8 mouse cellular contexts compared by ENCODE assay signal in genomic region chr9:63958337-63959030, GRCm38 (mm10).
A peak's percentile ranks its signal among the peaks of the same experiment; 100 is the strongest.
DNase-seq lines count a peak whose midpoint lies in the region; ATAC-seq and TF ChIP-seq lines count a peak whose summit lies in the region.

No protein-coding gene starts in this region.

- no peak overlapping the region for H3K9ac ChIP-seq in midbrain, embryonic 15.5 days
- H3K9ac ChIP-seq in forebrain, postnatal 0 days: 0 out of 2 replicates have a peak overlapping the region, but pooled peaks have one; percentile 4
- H3K9ac ChIP-seq in intestine, embryonic 16.5 days (ENCODE audit: low read depth, low read length): peak overlapping the region; percentile 60
- H3K9ac ChIP-seq in liver, postnatal 0 days (replicated peaks): 0 out of 2 replicates have a peak overlapping the region, but pooled peaks have one; percentile 8

- H3K36me3 ChIP-seq in midbrain, embryonic 10.5 days: peaks cover 4% of the 10 kb centered on the region
- H3K36me3 ChIP-seq in midbrain, embryonic 15.5 days (replicated peaks): no peaks in the 10 kb centered on the region
- no peaks in the 10 kb centered on the region for H3K36me3 ChIP-seq in forebrain, postnatal 0 days (ENCODE audit: insufficient read depth)
- 0 out of 2 replicates have a peak, but pooled peaks cover under 1% of the 10 kb centered on the region for H3K36me3 ChIP-seq in intestine, embryonic 16.5 days (ENCODE audit: control insufficient read depth, insufficient read depth, low read length)
- H3K36me3 ChIP-seq in liver, postnatal 0 days (replicated peaks; ENCODE audit: insufficient read depth, low read length): no peaks in the 10 kb centered on the region

- H3K4me3 ChIP-seq in midbrain, embryonic 10.5 days: 0 out of 2 replicates have a peak overlapping the region, but pooled peaks have one; percentile 16
- H3K4me3 ChIP-seq in midbrain, embryonic 15.5 days: no peak overlapping the region
- H3K4me3 ChIP-seq in forebrain, postnatal 0 days (ENCODE audit: low read depth, low read length): no peak overlapping the region
- H3K4me3 ChIP-seq in intestine, embryonic 16.5 days (ENCODE audit: low read length): no peak overlapping the region
- H3K4me3 ChIP-seq in liver, postnatal 0 days (ENCODE audit: low read depth, low read length): no peak overlapping the region

- no peak for DNase-seq in midbrain, embryonic 10.5 days (ENCODE audit: low spot score)
- DNase-seq in forebrain, postnatal 0 days: peak; percentile 55
- DNase-seq in liver, postnatal 0 days: peak; percentile 54
- peak; percentile 54 for DNase-seq in skeletal muscle tissue, adult 2 months (ENCODE audit: low read depth, low spot score)
- DNase-seq in left cerebral cortex, adult 9 months (ENCODE audit: low spot score in 2 of 2): no peak
- DNase-seq in cerebellum, adult 8-10 months: no peak

- ATAC-seq in midbrain, embryonic 15.5 days (replicated peaks): no peak
- no peak; the same call in 1 of the 2 replicates for ATAC-seq in forebrain, postnatal 0 days
- ATAC-seq in intestine, embryonic 16.5 days: peak; percentile 52
- ATAC-seq in liver, postnatal 0 days: peak; percentile 33; the same call in 1 of the 2 replicates

- H3K27ac ChIP-seq in midbrain, embryonic 10.5 days (replicated peaks): peak overlapping the region; percentile 88
- no peak overlapping the region for H3K27ac ChIP-seq in midbrain, embryonic 15.5 days
- H3K27ac ChIP-seq in forebrain, postnatal 0 days (ENCODE audit: low read depth, low read length): peak overlapping the region; percentile 2; the same call in 1 of the 2 replicates
- peak overlapping the region; percentile 73 for H3K27ac ChIP-seq in intestine, embryonic 16.5 days (ENCODE audit: low read length)
- H3K27ac ChIP-seq in liver, postnatal 0 days (ENCODE audit: low read depth): no peak overlapping the region; the same call in 1 of the 2 replicates

- no peak for TF ChIP-seq EP300 in liver, postnatal 0 days (IDR thresholded peaks at IDR 0.05; ENCODE audit: low read depth)

- peaks cover 70% of the 10 kb centered on the region for H3K4me1 ChIP-seq in midbrain, embryonic 10.5 days
- H3K4me1 ChIP-seq in midbrain, embryonic 15.5 days: peaks cover 31% of the 10 kb centered on the region
- H3K4me1 ChIP-seq in forebrain, postnatal 0 days (ENCODE audit: insufficient read depth): peaks cover 12% of the 10 kb centered on the region; the same call in 1 of the 2 replicates
- peaks cover 55% of the 10 kb centered on the region for H3K4me1 ChIP-seq in intestine, embryonic 16.5 days (ENCODE audit: control insufficient read depth, insufficient read depth, low read length)
- peaks cover 17% of the 10 kb centered on the region for H3K4me1 ChIP-seq in liver, postnatal 0 days (ENCODE audit: insufficient read depth)

- no peak for TF ChIP-seq CTCF in forebrain, postnatal 0 days (IDR thresholded peaks at IDR 0.05; ENCODE audit: low read depth)
- no peak for TF ChIP-seq CTCF in liver, postnatal 0 days (IDR thresholded peaks at IDR 0.05; ENCODE audit: low read depth)

- no peak overlapping the region for H3K4me2 ChIP-seq in midbrain, embryonic 15.5 days
- H3K4me2 ChIP-seq in forebrain, postnatal 0 days (ENCODE audit: low read depth): no peak overlapping the region
- peak overlapping the region; percentile 3; the same call in 1 of the 2 replicates for H3K4me2 ChIP-seq in intestine, embryonic 16.5 days (ENCODE audit: low read depth, low read length)
- no peak overlapping the region for H3K4me2 ChIP-seq in liver, postnatal 0 days (ENCODE audit: low read depth, low read length)

- peaks cover 30% of the 10 kb centered on the region for H3K27me3 ChIP-seq in midbrain, embryonic 10.5 days (ENCODE audit: low read depth, poor library complexity, severe bottlenecking)
- H3K27me3 ChIP-seq in midbrain, embryonic 15.5 days (replicated peaks): no peaks in the 10 kb centered on the region
- H3K27me3 ChIP-seq in forebrain, postnatal 0 days (ENCODE audit: insufficient read depth, low read length): no peaks in the 10 kb centered on the region
- no peaks in the 10 kb centered on the region for H3K27me3 ChIP-seq in intestine, embryonic 16.5 days (replicated peaks; ENCODE audit: control insufficient read depth, insufficient read depth, low read length)
- no peaks in the 10 kb centered on the region for H3K27me3 ChIP-seq in liver, postnatal 0 days (ENCODE audit: insufficient read depth, low read length)

- 19% methylated on average over 13 of the region's 15 CpGs for WGBS in midbrain, embryonic 10.5 days
- 14% methylated on average over 15 of the region's 15 CpGs for WGBS in midbrain, embryonic 15.5 days
- WGBS in forebrain, postnatal 0 days: 14% methylated on average over 15 of the region's 15 CpGs
- WGBS in intestine, embryonic 16.5 days: 12% methylated on average over 15 of the region's 15 CpGs
- 43% methylated on average over 15 of the region's 15 CpGs for WGBS in liver, postnatal 0 days (ENCODE audit: insufficient replicate concordance)

- no peaks in the 10 kb centered on the region for H3K9me3 ChIP-seq in midbrain, embryonic 10.5 days (replicated peaks)
- H3K9me3 ChIP-seq in midbrain, embryonic 15.5 days: no peaks in the 10 kb centered on the region
- no peaks in the 10 kb centered on the region for H3K9me3 ChIP-seq in forebrain, postnatal 0 days (ENCODE audit: low read length)
- H3K9me3 ChIP-seq in intestine, embryonic 16.5 days (ENCODE audit: control insufficient read depth, low read length): no peaks in the 10 kb centered on the region
- no peaks in the 10 kb centered on the region for H3K9me3 ChIP-seq in liver, postnatal 0 days (ENCODE audit: low read length)

Comparison
In these comparisons a context has a peak if more than half of its experiments do, and no peak if none do; other contexts are left out.
1. H3K27ac ChIP-seq: peak in midbrain, embryonic 10.5 days (single experiment), forebrain, postnatal 0 days (single experiment) and intestine, embryonic 16.5 days (single experiment); none in midbrain, embryonic 15.5 days (single experiment) and liver, postnatal 0 days (single experiment).
2. DNase-seq: peak in forebrain, postnatal 0 days (single experiment), liver, postnatal 0 days (single experiment) and skeletal muscle tissue, adult 2 months (single experiment); none in midbrain, embryonic 10.5 days (single experiment), left cerebral cortex, adult 9 months (0 of 2) and cerebellum, adult 8-10 months (single experiment).
3. ATAC-seq: peak in intestine, embryonic 16.5 days (single experiment) and liver, postnatal 0 days (single experiment); none in midbrain, embryonic 15.5 days (single experiment) and forebrain, postnatal 0 days (single experiment).